Mouse (Mus musculus) cerebellum, adult 2 months (tissue): ENCODE measurements around the gene Ezr.

ENCODE experiments used
- CTCF ChIP-seq: fragments of 200-500 bp; IDR thresholded peaks from 2 replicates; pipeline ENCODE4 v1.5.1; 2011; ENCODE audit warnings: low read depth, mild to moderate bottlenecking, control low read depth, low read length, moderate library complexity, borderline replicate concordance; ENCODE audit not compliant: insufficient read depth
- POLR2A ChIP-seq: fragments of 200-500 bp; IDR thresholded peaks from 2 replicates; pipeline ENCODE4 v1.6.1; 2011; ENCODE audit warnings: low read length, control low read depth, borderline replicate concordance; ENCODE audit not compliant: insufficient read depth

DNA sequence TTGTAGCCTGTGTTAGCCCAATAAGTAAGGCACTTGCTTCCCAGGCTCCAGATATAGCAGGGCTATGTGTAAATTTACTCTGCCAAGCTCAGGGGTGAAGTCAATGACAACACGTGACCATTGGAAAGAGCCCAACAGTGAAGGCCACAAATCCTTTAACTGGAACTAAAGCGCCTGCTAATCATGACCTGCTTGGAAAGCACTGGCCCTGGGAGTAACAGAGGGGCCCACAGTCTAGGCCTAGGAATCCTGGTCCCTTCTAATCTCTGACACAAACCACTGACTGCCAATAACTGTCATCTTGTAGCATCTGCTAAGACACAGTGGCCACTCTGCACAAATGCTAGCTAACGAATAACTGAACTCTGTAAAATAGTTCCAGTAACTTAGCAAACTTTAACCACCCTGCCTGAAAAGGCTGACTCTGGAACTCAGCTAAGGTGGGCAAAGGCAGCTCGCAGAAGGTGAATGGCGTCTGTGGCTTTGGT is 14.2 kb downstream of the Ezr start:
- TF ChIP-seq CTCF (no peak), POLR2A (no peak)
